Mouse (Mus musculus) liver, adult 2 months (tissue): Measurements from ENCODE around the gene Pygl.

Experiments used
- CTCF ChIP-seq: fragments of 200-500 bp; IDR thresholded peaks from 2 replicates; pipeline ENCODE4 v1.5.1; 2011; ENCODE audit warnings: low read depth, low read length, control low read depth
- POLR2A ChIP-seq: fragments of 200-500 bp; IDR thresholded peaks from 2 replicates; pipeline ENCODE4 v1.6.1; 2011; ENCODE audit warnings: low read length, control low read depth; ENCODE audit not compliant: insufficient read depth; ENCODE audit errors: extremely low read depth

DNA sequence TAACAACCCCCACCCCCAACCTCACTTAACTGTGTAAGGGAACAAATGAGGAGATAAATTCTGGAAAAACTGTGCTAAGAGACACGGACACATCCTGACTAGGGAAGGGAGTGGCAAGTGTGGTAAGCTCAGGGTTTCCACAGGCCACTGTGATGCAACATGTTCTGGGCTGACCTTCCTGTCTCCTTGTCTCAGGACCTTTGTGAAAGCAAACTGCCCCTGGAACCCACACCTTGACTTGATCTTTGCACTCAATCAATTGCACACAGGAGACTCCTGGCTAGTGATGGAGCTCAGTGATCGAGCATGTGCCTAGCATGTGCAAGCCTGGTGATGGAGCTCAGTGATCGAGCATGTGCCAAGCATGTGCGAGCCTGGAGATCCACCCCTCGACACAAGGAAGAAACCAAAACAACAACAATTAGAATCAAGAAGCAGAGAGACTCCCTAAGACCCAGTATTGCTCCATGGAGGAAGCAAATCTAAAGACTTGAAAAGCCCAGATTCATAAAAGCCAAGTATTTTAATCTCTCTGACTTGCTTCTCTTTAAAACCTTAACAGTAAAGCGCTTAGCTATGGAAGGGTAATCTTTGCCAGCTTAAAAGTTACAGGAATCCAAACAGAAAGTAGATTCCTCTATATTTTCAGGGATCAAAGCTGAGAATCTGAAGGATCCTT lies 2.5 kb upstream of the Pygl start:
- no peak for TF ChIP-seq POLR2A
- no peak for TF ChIP-seq CTCF
